Mouse (Mus musculus) megakaryocyte, embryonic 14.5 days (primary cell): ENCODE data around the gene Prdm9.

Source experiments
- FLI1 ChIP-seq: IDR thresholded peaks from 2 replicates; pipeline ENCODE4 v1.6.1; 2012; ENCODE audit warnings: low read length, inconsistent platforms, mixed read lengths
- GATA1 ChIP-seq: IDR thresholded peaks from 3 replicates; pipeline ENCODE4 v1.6.1; 2012; ENCODE audit warnings: mixed read lengths, low read length, inconsistent platforms, borderline replicate concordance

GRCm38 (mm10) chr17:15527811-15528136 lies 36.4 kb downstream of the Prdm9 start:
- TF ChIP-seq GATA1, result no peak
- TF ChIP-seq FLI1, result no peak
